Mouse (Mus musculus) adrenal gland (tissue): Measurements from ENCODE around the gene Tmem246.

Source experiments
- intact Hi-C: fragments of 180-260 bp; cut with DNase I; formaldehyde crosslinking; loops from one replicate; pipeline ENCODE4 v1.15.1; 2025
- long read RNA-seq, 2 experiments: library from polyadenylated mRNA; unstranded; transcript quantifications; one replicate each; pipeline ENCODE4 v2.0.0; 2020; ENCODE audit warnings: borderline replicate concordance in 1 of 2; ENCODE audit not compliant: insufficient replicate concordance in 1 of 2

Gene Tmem246
- long read RNA-seq, experiment 1, transcript Tmem246-201 (2 exons, 2,989 nt): minor isoform, 5 of 15 reads
- long read RNA-seq, experiment 1, transcript Tmem246-202 (2 exons, 748 nt): major isoform, 8 of 15 reads
- long read RNA-seq, experiment 1, partial matches to known transcripts: 0 of 15 reads
- long read RNA-seq, experiment 1, other reads (novel, unspliced or antisense): 2 of 15 reads
- long read RNA-seq, experiment 2, transcript Tmem246-202 (2 exons, 748 nt): major isoform, 12 of 20 reads
- long read RNA-seq, experiment 2, transcript Tmem246-201 (2 exons, 2,989 nt): minor isoform, 7 of 20 reads
- long read RNA-seq, experiment 2, partial matches to known transcripts: 0 of 20 reads
- long read RNA-seq, experiment 2, other reads (novel, unspliced or antisense): 1 of 20 reads

GRCm38 (mm10) chr4:49597183-49598100, at the start of gene Tmem246:
Gene Tmem246, minus strand, starts transcription at chr4:49597876.
- intact Hi-C loops: no loop called here

GRCm38 (mm10) chr4:49639913-49640312, 42.2 kb upstream of the Tmem246 start:
- intact Hi-C loops: no loop called here

GRCm38 (mm10) chr4:49637821-49638220, 40.1 kb upstream of the Tmem246 start:
- intact Hi-C loops: no loop called here

- intact Hi-C loops: no loop called here
Observed at GRCm38 (mm10) chr4:49632139-49632481, 34.4 kb upstream of the Tmem246 start.

GRCm38 (mm10) chr4:49631319-49632138, 33.9 kb upstream of the Tmem246 start, which contains the start of gene Rnf20:
Gene Rnf20, plus strand, starts transcription at chr4:49632006.
- intact Hi-C loops: no loop called here

- intact Hi-C loops: no loop called here
Observed at GRCm38 (mm10) chr4:49628941-49629340, 31.3 kb upstream of the Tmem246 start.

- intact Hi-C loops: no loop called here
Observed at GRCm38 (mm10) chr4:49626973-49627372, 29.3 kb upstream of the Tmem246 start.

GRCm38 (mm10) chr4:49624969-49625368, 27.3 kb upstream of the Tmem246 start:
- intact Hi-C loops: loop anchor here (1.0 kb wide), 1 partner anchor 57 kb away; no protein-coding TSS in a partner anchor

- intact Hi-C loops: no loop called here
Observed at GRCm38 (mm10) chr4:49623916-49624315, 26.2 kb upstream of the Tmem246 start.

GRCm38 (mm10) chr4:49622272-49622671, 24.6 kb upstream of the Tmem246 start:
- intact Hi-C loops: no loop called here

- intact Hi-C loops: loop anchor here (5.0 kb wide), 1 partner anchor 38 kb away; no protein-coding TSS in a partner anchor
Observed at GRCm38 (mm10) chr4:49619861-49620260, 22.2 kb upstream of the Tmem246 start.

GRCm38 (mm10) chr4:49616924-49617323, 19.2 kb upstream of the Tmem246 start:
- intact Hi-C loops: loop anchor here (5.0 kb wide), 1 partner anchor 35 kb away; no protein-coding TSS in a partner anchor

- intact Hi-C loops: no loop called here
Observed at GRCm38 (mm10) chr4:49605459-49605858, 7.8 kb upstream of the Tmem246 start.

- intact Hi-C loops: no loop called here
Observed at GRCm38 (mm10) chr4:49604616-49605015, 6.9 kb upstream of the Tmem246 start.

- intact Hi-C loops: no loop called here
Observed at GRCm38 (mm10) chr4:49604016-49604546, 6.4 kb upstream of the Tmem246 start.

- intact Hi-C loops: no loop called here
Observed at GRCm38 (mm10) chr4:49603161-49603560, 5.5 kb upstream of the Tmem246 start.

GRCm38 (mm10) chr4:49596846-49597182, 862 bp downstream of the Tmem246 start:
- intact Hi-C loops: no loop called here

GRCm38 (mm10) chr4:49590152-49590551, 7.5 kb downstream of the Tmem246 start:
- intact Hi-C loops: no loop called here

- intact Hi-C loops: no loop called here
Observed at GRCm38 (mm10) chr4:49586811-49587210, 10.9 kb downstream of the Tmem246 start.

GRCm38 (mm10) chr4:49585524-49586101, 12.1 kb downstream of the Tmem246 start:
- intact Hi-C loops: no loop called here
